Mouse (Mus musculus): ENCODE measurements around the gene Pla2g2e. TPM values are rescaled to one million over a fixed set of nuclear protein-coding genes. Genes with fewer than 3 reads are reported as not detected.
A peak's percentile ranks its signal among the peaks of the same experiment; 100 is the strongest.

Gene Pla2g2e
- polyA plus RNA-seq, 1 experiment: 2.5 TPM

DNA sequence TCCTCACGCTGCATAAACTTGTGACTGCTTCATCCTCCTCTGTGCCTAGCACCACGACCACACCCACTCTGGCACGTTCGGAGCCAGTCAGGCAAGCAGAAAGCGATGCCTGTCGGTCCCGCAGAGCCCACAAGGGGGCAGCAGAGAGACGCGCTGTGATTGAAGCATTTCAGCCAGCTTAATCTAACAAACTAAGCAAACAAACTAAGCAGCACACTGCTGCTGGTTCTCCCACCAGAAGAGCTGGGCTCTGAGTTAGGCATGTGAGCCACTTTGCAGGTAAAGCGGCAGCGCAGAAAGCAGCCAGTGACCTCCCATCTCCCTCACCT is 44.4 kb downstream of the Pla2g2e start:
- no peak overlapping the region for H3K4me3 ChIP-seq (ENCODE audit: insufficient read depth, poor library complexity, severe bottlenecking)
- TF ChIP-seq MAX (IDR thresholded peaks at IDR 0.05) (no peak), MYOD1 (IDR thresholded peaks at IDR 0.05; ENCODE audit: control insufficient read depth, insufficient read length, low read depth) (no peak), CTCF (IDR thresholded peaks at IDR 0.05; ENCODE audit: control insufficient read depth, insufficient read depth, insufficient read length) (peak; percentile 82), FOSL1 (IDR thresholded peaks at IDR 0.05; ENCODE audit: insufficient read depth, low read length, poor library complexity, severe bottlenecking) (no peak), MYOG (IDR thresholded peaks at IDR 0.05; ENCODE audit: control insufficient read depth, extremely low read depth, insufficient read length) (no peak), CEBPB (IDR thresholded peaks at IDR 0.05; ENCODE audit: low read depth) (no peak)
- H3K79me3 ChIP-seq (ENCODE audit: low read depth): no peaks in the 10 kb centered on the region
- H3K79me2 ChIP-seq (ENCODE audit: control insufficient read depth, insufficient read depth): no peaks in the 10 kb centered on the region
- no peaks in the 10 kb centered on the region for H3K36me3 ChIP-seq (ENCODE audit: control insufficient read depth, insufficient read depth)
- H3ac ChIP-seq (ENCODE audit: control insufficient read depth, insufficient read length, low read depth): no peak overlapping the region
- H3K27me3 ChIP-seq (ENCODE audit: control insufficient read depth, insufficient read depth, insufficient read length): peaks cover 20% of the 10 kb centered on the region

GRCm38 (mm10) chr4:138925561-138925960 is 47.8 kb downstream of the Pla2g2e start:
- no peaks in the 10 kb centered on the region for H3K79me2 ChIP-seq (ENCODE audit: control insufficient read depth, insufficient read depth)
- H3K4me3 ChIP-seq (ENCODE audit: insufficient read depth, poor library complexity, severe bottlenecking): no peak overlapping the region
- TF ChIP-seq CEBPB (IDR thresholded peaks at IDR 0.05; ENCODE audit: low read depth) (no peak), MAX (IDR thresholded peaks at IDR 0.05) (no peak), CTCF (IDR thresholded peaks at IDR 0.05; ENCODE audit: control insufficient read depth, insufficient read depth, insufficient read length) (no peak), MYOD1 (IDR thresholded peaks at IDR 0.05; ENCODE audit: control insufficient read depth, insufficient read length, low read depth) (no peak), MYOG (IDR thresholded peaks at IDR 0.05; ENCODE audit: control insufficient read depth, extremely low read depth, insufficient read length) (no peak), FOSL1 (IDR thresholded peaks at IDR 0.05; ENCODE audit: insufficient read depth, low read length, poor library complexity, severe bottlenecking) (no peak)
- H3K79me3 ChIP-seq (ENCODE audit: low read depth): no peaks in the 10 kb centered on the region
- no peak overlapping the region for H3ac ChIP-seq (ENCODE audit: control insufficient read depth, insufficient read length, low read depth)
- H3K27me3 ChIP-seq (ENCODE audit: control insufficient read depth, insufficient read depth, insufficient read length): peaks cover 20% of the 10 kb centered on the region
- no peaks in the 10 kb centered on the region for H3K36me3 ChIP-seq (ENCODE audit: control insufficient read depth, insufficient read depth)

Other genes starting within 250 kb of the Pla2g2e start
- gene Vwa5b1, start 242.1 kb upstream of the Pla2g2e start, polyA plus RNA-seq (2012; fragmentation: generic; extraction: Trizol): not detected
- not detected for gene Pla2g2c, start 153.2 kb upstream of the Pla2g2e start, polyA plus RNA-seq (2012; fragmentation: generic; extraction: Trizol)
- not detected for gene Ubxn10, start 140.8 kb upstream of the Pla2g2e start, polyA plus RNA-seq (2012; fragmentation: generic; extraction: Trizol)
- gene Pla2g2f, start 120.3 kb upstream of the Pla2g2e start, polyA plus RNA-seq (2012; fragmentation: generic; extraction: Trizol): not detected
- gene Pla2g2d, start 102.2 kb upstream of the Pla2g2e start, polyA plus RNA-seq (2012; fragmentation: generic; extraction: Trizol): not detected
- gene Pla2g5, start 14.5 kb upstream of the Pla2g2e start, polyA plus RNA-seq (2012; fragmentation: generic; extraction: Trizol): 0.06 TPM
- gene Gm13030, start 4.0 kb upstream of the Pla2g2e start, polyA plus RNA-seq (2012; fragmentation: generic; extraction: Trizol): not detected
- 9.2 TPM for gene Otud3, start 36.0 kb downstream of the Pla2g2e start, polyA plus RNA-seq (2012; fragmentation: generic; extraction: Trizol)
- not detected for gene Rnf186, start 89.2 kb downstream of the Pla2g2e start, polyA plus RNA-seq (2012; fragmentation: generic; extraction: Trizol)
- 1.8 TPM for gene Tmco4, start 94.9 kb downstream of the Pla2g2e start, polyA plus RNA-seq (2012; fragmentation: generic; extraction: Trizol)
- 0.02 TPM for gene Htr6, start 197.6 kb downstream of the Pla2g2e start, polyA plus RNA-seq (2012; fragmentation: generic; extraction: Trizol)
- gene Nbl1, start 215.1 kb downstream of the Pla2g2e start, polyA plus RNA-seq (2012; fragmentation: generic; extraction: Trizol): 61.3 TPM